Mouse (Mus musculus): ENCODE data around the gene Gm14862.

Gene Gm14862

DNA sequence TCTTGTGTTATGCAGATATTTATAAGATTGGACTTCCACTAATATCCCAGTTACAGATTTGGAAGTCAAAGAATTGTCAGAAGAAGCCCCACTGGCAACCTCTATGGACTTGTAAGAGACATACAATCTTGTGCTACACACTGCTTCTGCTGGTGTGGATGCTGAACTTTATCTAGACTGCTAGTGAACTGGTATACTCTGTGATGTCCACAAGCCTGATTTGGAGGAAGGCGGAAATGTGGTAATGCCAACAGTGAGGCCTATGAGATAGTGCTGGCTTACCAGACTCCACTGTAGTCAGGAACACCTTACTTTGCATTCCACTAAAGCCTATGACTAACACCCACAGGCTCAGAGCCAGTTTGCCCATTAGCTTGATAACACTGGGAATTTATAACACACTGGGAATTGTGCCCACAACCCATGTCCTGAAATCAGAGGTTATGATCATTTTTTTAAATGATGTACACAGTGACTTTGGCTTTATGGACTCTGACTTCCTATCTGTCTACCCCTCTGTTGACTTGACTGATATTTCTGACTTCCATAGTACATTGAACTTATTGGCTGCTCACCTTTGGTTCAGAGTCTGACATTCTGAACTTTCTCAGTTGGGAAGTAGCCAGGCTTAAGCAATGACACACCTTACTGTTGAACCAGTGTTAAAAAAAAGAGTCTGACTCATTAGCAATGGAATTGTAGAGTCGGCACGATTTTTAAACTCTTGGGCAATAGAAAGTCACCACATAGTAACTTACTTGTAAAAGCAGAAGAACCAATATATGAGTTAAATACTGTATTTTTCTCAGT lies 34.1 kb downstream of the Gm14862 start:
- DNase-seq (ENCODE audit: low spot score) = no peak

DNA sequence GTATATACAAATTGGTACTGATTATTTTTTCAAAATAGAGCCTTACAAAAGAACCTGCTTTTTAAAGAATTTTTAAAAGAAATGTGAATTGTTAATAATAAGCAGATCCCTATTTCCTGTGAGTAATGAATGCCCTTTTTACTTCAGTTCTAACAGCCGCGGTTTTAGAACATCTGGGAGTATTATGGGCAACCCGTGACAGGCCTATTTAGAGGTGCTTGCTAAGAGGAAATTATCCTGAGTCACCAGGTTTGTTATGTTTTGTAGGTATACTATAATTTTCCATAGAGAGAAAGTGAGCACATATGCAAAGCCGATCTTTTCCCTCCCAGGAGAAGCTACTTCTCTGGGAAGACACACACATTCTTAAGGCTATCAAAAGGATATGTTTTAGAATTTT lies 35.0 kb downstream of the Gm14862 start:
- DNase-seq (ENCODE audit: low spot score) = no peak

DNA sequence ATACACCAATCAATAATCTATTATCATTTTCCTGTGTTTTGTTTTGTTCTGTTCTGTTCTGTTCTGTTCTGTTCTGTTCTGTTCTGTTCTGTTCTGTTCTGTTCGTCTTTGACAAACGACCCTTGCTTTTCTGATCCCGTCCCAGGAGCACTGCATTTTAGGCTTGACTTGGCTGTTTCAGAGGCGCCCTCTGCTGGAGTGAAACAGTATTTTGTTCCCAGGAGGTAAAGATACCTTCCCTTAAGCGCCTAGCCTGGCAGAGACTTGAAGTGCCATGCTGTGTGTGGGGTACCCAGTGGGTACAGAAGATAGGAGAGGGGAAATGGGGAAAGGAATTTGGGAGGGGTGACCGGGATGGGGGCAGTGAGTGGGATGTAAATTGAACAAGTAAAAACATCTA lies 35.5 kb downstream of the Gm14862 start:
- DNase-seq (ENCODE audit: low spot score) = no peak

DNA sequence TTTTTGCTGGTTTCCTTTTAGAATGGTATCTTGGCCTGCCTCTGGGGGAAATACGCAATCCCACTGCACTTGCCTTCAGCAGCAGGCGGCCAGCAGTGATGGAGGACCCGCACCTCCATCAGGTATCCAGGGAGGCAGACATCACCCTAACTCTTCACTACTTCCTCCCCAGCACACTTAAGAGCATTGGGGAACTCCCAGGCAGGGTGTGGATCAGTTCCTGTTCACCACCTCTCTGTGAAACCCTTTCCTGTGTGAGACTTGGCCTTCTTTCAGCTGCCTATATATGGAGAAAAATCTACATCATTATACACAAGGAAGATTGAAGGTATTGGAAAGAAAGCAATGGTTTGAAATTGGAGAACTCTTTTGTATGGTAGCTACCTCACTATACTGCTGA lies 37.1 kb downstream of the Gm14862 start:
- no peak for DNase-seq (ENCODE audit: low spot score)

DNA sequence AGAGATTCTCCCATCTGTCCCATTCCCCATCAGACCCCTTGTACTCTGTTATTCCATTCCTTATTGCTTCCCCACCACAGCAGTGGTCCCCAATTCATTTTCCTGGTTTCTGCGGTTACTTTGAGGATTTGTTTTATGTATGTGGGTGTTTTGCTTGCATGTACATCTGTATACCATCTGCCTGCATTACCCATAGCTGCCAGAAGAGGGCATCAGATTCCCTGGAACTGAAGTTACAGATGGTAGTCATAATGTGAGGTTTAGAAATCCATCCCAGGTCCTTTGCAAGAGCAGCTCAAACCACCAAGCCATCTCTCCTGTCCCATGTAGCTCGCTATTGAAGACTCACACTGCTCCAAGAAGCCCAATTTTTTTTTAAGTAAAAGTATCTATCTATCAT lies 40.5 kb downstream of the Gm14862 start:
- no peak for DNase-seq (ENCODE audit: low spot score)

DNA sequence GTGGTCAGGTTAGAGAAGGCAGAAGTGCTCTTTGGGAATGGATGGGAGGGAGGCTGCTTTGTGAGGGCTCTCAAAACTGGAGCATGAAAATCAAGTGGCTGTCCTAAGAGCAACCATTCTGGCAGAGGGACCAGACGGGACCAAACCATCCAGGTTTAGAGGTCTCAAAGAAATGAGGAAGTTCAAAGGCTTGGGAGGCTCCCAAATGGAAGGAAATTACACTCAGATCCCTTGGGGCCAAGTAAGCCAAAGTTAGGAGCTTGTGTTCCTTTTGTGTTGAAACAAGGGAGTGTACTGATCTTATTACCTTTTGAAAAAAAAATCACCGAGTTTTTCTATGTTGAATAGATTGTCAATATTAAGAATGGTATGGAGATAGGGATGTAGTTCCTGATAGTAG lies 51.6 kb downstream of the Gm14862 start:
- DNase-seq (ENCODE audit: low spot score) = no peak

DNA sequence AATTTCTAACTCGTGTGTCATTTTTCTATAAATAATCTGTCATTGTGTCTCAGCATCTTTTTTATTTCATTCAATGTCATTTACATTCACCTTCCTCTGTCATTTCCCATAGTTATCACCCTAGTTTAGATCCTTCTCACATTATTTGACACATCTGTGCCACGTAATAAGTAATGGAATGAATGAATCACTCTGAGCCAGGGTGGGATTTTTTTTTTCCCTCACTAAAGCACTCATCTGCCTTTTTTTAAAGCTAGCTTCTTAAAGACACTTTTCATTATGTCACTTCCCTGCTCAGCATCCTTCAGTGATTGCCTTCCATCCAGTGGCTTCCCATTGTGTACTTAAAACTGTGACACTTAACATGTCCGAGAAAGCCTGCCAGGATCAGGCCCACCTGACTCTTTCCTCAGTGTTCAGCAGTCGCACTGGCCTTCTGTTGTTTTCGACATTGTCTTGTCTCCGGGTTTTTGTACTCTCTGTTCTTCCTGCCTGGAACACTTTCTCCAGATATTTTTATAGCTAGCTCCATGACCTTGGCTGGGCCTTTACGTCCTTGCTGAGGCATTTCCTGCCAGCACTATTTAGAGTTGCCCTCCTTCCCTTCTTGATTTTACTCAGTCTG lies 53.8 kb downstream of the Gm14862 start:
- DNase-seq (ENCODE audit: low spot score) = no peak

DNA sequence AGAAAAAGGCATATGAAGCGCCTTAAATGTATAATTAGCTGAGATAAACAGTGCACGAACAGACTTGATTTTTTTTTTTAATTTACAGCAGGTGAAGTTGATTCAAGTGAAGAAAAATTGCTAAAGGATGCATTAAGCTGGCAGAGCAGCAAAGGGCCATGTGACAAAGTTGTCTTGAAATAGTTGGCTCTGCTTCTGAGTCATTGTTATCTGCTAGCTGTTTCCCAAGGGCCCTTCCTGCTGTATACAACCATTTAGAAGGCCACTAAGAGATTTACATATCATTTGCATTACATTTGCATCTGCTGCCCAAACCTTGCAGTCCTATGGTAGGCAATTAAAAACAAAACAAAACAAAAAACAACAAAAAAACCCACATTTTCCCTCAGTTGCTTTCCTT lies 54.7 kb downstream of the Gm14862 start:
- no peak for DNase-seq (ENCODE audit: low spot score)
